Mouse (Mus musculus): ENCODE measurements around the gene Sema4d. TPM values are rescaled to one million over a fixed set of nuclear protein-coding genes. Genes with fewer than 3 reads are reported as not detected.
A peak's percentile ranks its signal among the peaks of the same experiment; 100 is the strongest.

The Sema4d gene
- polyA plus RNA-seq, 1 experiment from 2014 or later, result 7.0 TPM

DNA sequence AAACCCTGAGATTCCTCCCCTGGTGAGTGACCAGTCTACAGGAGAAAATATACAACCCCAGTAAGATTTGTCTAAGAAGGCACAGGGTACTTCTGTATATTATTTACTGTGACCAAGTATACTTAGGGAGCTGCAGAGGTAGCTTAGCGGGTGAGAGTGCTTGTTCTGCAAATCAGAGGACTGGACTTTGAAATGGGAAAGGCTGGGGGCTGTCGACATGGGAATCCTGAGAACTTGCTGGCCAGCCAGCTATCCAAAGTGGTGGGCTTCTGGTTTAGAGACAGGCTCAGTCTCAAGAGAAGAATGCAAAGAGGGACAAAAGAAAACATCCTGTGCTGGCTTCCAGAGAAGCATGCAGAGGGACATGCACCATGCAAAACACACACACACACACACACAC, 5.7 kb downstream of the Sema4d start:
- 45% methylated on average over 2 of the region's 2 CpGs for WGBS
- Histone ChIP-seq H3K27me3 (replicated peaks) (peaks cover 4% of the 10 kb centered on the region; the same call in 1 of the 2 replicates), H3K4me2 (replicated peaks) (no peak overlapping the region), H3K27ac (no peak overlapping the region), H3K4me3 (replicated peaks) (no peak overlapping the region), H3K36me3 (no peaks in the 10 kb centered on the region), H3K9ac (no peak overlapping the region), H3K9me3 (no peaks in the 10 kb centered on the region), H3K4me1 (replicated peaks) (peaks cover 17% of the 10 kb centered on the region; the same call in 1 of the 2 replicates)
- ATAC-seq, result no peak

GRCm38 (mm10) chr13:51786616-51787015, 6.9 kb downstream of the Sema4d start:
- WGBS, result 84% methylated on average over 4 of the region's 4 CpGs
- ATAC-seq, result no peak
- H3K36me3 ChIP-seq, result no peaks in the 10 kb centered on the region
- no peaks in the 10 kb centered on the region; the same call in 1 of the 2 replicates for H3K27me3 ChIP-seq (replicated peaks)
- H3K4me2 ChIP-seq (replicated peaks), result no peak overlapping the region
- no peak overlapping the region for H3K27ac ChIP-seq
- no peak overlapping the region for H3K9ac ChIP-seq
- no peak overlapping the region for H3K4me3 ChIP-seq (replicated peaks)
- no peaks in the 10 kb centered on the region for H3K9me3 ChIP-seq
- H3K4me1 ChIP-seq (replicated peaks), result 0 out of 2 replicates have a peak, but pooled peaks cover 6% of the 10 kb centered on the region

DNA sequence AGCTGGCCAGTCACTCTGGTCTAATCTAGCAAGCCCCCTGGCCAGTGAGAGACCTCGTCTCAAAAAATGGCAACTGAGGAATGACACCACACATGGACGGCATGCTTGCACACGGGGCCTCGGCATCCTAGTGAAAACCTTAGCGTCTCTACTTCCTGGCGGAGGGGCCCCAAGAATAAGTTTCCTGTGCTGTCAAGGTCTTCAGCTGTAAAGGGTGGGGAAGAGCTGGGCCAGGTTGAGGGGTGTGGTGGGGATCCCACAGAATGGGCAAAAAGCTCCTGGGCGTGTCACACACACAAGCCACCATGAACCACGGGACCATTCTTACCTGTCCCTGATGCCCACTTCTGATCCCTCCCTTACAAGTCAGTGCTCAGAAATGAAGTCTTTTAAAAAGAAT, 9.1 kb downstream of the Sema4d start:
- Histone ChIP-seq H3K4me2 (replicated peaks) (no peak overlapping the region), H3K9me3 (no peaks in the 10 kb centered on the region), H3K27me3 (replicated peaks) (no peaks in the 10 kb centered on the region), H3K9ac (no peak overlapping the region), H3K4me3 (replicated peaks) (no peak overlapping the region), H3K27ac (no peak overlapping the region), H3K4me1 (replicated peaks) (peaks cover 2% of the 10 kb centered on the region; the same call in 1 of the 2 replicates), H3K36me3 (no peaks in the 10 kb centered on the region)
- WGBS, result 87% methylated on average over 8 of the region's 8 CpGs
- ATAC-seq, result no peak

DNA sequence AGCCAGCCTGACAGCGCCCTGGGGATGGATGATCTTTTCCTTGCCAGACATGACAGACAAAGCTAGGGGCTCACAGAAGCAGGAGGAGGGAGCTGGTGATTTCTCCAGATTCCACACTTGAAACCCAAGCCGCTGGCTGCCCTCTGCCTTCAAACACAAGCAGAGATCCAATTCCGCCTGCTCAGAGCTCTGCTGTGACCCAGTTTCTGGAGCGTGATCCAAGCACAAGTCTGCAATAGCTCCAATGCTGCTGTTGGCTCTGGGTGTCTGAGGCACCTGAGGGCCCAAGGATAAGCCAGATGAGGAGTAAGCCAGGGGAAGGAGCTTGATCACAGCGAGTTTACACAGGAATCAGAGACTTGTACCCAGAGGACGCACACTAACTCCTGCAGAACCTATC, 9.7 kb downstream of the Sema4d start:
- no peaks in the 10 kb centered on the region for H3K9me3 ChIP-seq
- WGBS, result 76% methylated on average over 6 of the region's 6 CpGs
- H3K4me1 ChIP-seq (replicated peaks), result peaks cover 4% of the 10 kb centered on the region; the same call in 1 of the 2 replicates
- no peaks in the 10 kb centered on the region for H3K27me3 ChIP-seq (replicated peaks)
- no peak overlapping the region for H3K9ac ChIP-seq
- H3K4me2 ChIP-seq (replicated peaks), result no peak overlapping the region
- ATAC-seq, result no peak
- no peak overlapping the region for H3K27ac ChIP-seq
- H3K4me3 ChIP-seq (replicated peaks), result no peak overlapping the region
- no peaks in the 10 kb centered on the region for H3K36me3 ChIP-seq

DNA sequence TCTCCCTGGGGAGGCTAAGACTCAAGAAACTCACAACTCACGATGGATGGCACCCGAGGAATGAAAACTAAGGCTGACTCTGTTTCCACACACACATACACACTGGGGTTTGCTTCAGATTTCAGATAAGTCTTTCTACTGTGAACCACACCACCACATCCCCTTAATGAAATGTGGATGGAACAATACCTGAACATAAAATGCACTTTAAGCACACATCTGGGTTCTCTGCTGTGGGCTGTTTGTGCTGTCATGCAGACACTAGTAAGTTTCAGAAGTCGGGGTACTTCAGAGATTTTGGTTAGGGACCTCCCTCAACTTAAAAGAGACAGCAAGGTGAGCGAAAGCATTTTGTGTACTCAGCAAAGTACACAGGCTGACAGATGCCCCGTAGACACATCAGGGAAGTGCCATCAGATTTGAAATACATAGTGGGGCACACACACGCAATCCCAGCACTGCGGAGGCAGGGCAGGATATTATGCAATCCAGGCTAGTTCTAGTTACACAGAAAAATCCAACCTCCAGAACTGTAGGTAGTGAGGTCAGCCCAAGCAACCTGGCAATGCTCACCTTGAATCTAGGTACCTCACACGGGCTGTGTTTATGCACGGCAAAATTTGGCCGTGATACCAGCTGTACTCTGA, 12.9 kb downstream of the Sema4d start:
- Histone ChIP-seq H3K9ac (no peak overlapping the region), H3K4me3 (replicated peaks) (no peak overlapping the region), H3K9me3 (no peaks in the 10 kb centered on the region), H3K27ac (no peak overlapping the region), H3K27me3 (replicated peaks) (no peaks in the 10 kb centered on the region), H3K36me3 (no peaks in the 10 kb centered on the region), H3K4me1 (replicated peaks) (peaks cover 10% of the 10 kb centered on the region; the same call in 1 of the 2 replicates), H3K4me2 (replicated peaks) (no peak overlapping the region)
- 78% methylated on average over 10 of the region's 10 CpGs for WGBS
- ATAC-seq, result no peak

DNA sequence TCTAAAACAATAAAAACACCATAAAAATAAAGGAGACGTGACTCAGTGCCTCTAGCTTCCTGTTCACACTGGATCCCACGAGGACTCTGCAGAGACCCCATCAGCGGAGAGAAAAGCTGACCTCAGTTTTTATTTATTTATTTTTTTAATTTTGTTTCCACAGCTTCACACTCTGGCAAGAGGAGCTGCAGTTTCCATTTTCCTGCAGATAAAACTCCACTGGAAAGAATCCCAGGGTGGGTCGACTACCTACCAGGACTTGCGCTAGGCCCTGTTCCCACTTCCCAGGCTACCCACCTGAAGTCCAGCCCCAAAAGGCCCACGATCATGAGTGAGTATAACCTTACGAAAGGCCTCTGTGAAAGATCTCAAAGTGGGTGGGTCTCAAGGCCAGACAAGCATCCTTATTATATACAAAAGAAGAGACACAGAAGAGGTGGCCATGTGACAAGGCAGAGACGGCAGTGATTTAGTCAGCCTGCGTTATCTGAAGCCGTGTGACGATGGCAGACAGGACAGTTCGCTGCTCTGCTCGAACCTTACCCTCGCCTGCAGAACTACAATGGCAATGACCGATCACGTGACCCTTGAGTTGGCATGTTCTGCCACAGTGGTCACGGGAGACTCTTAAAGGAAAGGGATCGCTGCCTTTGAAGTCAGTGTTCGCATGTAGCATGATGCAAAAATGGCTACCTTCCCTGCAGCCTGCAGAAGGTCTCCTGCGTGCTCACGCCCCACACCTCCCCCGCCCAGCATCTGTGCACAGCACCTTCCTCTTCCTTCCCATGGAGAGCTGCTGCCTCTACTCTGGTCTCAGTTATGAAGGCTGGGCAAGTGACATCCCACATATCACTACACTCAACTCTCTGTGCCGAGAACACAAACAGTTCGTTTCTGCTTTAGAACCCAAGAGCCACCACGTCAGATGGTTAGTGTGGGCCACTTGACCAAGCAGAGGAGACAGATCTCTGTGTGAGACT, 14.3 kb downstream of the Sema4d start:
- WGBS, result 77% methylated on average over 25 of the region's 25 CpGs
- H3K4me2 ChIP-seq (replicated peaks), result no peak overlapping the region
- H3K36me3 ChIP-seq, result no peaks in the 10 kb centered on the region
- no peaks in the 10 kb centered on the region for H3K9me3 ChIP-seq
- H3K4me3 ChIP-seq (replicated peaks), result no peak overlapping the region
- H3K27me3 ChIP-seq (replicated peaks), result no peaks in the 10 kb centered on the region
- peaks cover 10% of the 10 kb centered on the region; the same call in 1 of the 2 replicates for H3K4me1 ChIP-seq (replicated peaks)
- no peak overlapping the region for H3K9ac ChIP-seq
- no peak for ATAC-seq
- H3K27ac ChIP-seq, result no peak overlapping the region

GRCm38 (mm10) chr13:51778351-51778982, 15.1 kb downstream of the Sema4d start:
- no peak for ATAC-seq
- Histone ChIP-seq H3K27ac (no peak overlapping the region), H3K9me3 (no peaks in the 10 kb centered on the region), H3K36me3 (no peaks in the 10 kb centered on the region), H3K4me1 (replicated peaks) (peaks cover 10% of the 10 kb centered on the region; the same call in 1 of the 2 replicates), H3K4me3 (replicated peaks) (no peak overlapping the region), H3K4me2 (replicated peaks) (no peak overlapping the region), H3K27me3 (replicated peaks) (no peaks in the 10 kb centered on the region), H3K9ac (no peak overlapping the region)
- WGBS, result 93% methylated on average over 11 of the region's 11 CpGs

- Histone ChIP-seq H3K9ac (no peak overlapping the region), H3K36me3 (no peaks in the 10 kb centered on the region), H3K27ac (no peak overlapping the region), H3K4me3 (replicated peaks) (no peak overlapping the region), H3K4me2 (replicated peaks) (no peak overlapping the region), H3K4me1 (replicated peaks) (peaks cover 10% of the 10 kb centered on the region; the same call in 1 of the 2 replicates), H3K9me3 (no peaks in the 10 kb centered on the region), H3K27me3 (replicated peaks) (no peaks in the 10 kb centered on the region)
- peak; percentile 27; the same call in 1 of the 2 replicates for ATAC-seq
- WGBS, result 65% methylated on average over 6 of the region's 6 CpGs
Observed at GRCm38 (mm10) chr13:51777738-51778274, 15.7 kb downstream of the Sema4d start.

DNA sequence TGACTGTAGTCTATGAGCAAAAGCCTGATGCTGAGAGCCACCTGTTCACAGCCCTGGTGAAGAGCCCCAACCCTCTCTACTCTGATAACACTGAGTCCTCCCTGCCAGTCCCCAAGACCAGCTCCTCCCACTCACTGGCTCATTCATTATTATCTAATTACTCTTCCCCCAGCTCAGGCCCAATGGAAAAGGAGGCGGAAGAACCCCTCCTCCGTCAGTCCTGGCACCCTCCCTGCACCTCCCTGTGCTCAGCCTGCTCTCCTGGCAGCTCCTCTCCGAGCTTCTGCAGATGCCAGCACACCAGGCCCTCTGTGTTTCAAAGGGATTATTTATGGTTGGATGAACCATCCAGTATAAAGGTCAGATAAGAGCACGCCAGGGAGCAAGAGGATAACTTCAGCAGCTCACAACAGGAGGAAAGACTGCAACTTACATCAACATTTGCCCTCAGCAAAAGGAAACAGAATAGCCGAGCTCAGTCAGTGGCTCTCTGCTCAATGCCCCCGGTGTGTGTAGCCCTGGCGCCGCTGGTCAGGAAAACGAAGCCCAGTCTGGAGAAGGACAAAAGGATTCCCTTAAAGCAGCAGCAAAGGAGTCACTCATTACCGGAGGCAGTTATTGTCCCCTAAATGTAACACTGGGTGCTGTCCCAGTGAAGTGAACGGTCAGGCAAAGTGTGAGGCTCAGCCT, 16.4 kb downstream of the Sema4d start:
- Histone ChIP-seq H3K4me1 (replicated peaks) (peaks cover 10% of the 10 kb centered on the region; the same call in 1 of the 2 replicates), H3K36me3 (no peaks in the 10 kb centered on the region), H3K4me2 (replicated peaks) (no peak overlapping the region), H3K9me3 (no peaks in the 10 kb centered on the region), H3K27me3 (replicated peaks) (no peaks in the 10 kb centered on the region), H3K9ac (no peak overlapping the region), H3K27ac (no peak overlapping the region; the same call in 1 of the 2 replicates), H3K4me3 (replicated peaks) (no peak overlapping the region)
- peak; percentile 86 for ATAC-seq
- WGBS, result 35% methylated on average over 11 of the region's 11 CpGs

GRCm38 (mm10) chr13:51776160-51776737, 17.3 kb downstream of the Sema4d start:
- no peak overlapping the region for H3K9ac ChIP-seq
- H3K36me3 ChIP-seq, result no peaks in the 10 kb centered on the region
- no peak overlapping the region for H3K4me3 ChIP-seq (replicated peaks)
- no peaks in the 10 kb centered on the region for H3K9me3 ChIP-seq
- 84% methylated on average over 6 of the region's 6 CpGs for WGBS
- H3K4me2 ChIP-seq (replicated peaks), result no peak overlapping the region
- no peak for ATAC-seq
- H3K27ac ChIP-seq, result no peak overlapping the region
- H3K27me3 ChIP-seq (replicated peaks), result no peaks in the 10 kb centered on the region
- H3K4me1 ChIP-seq (replicated peaks), result peaks cover 10% of the 10 kb centered on the region; the same call in 1 of the 2 replicates

DNA sequence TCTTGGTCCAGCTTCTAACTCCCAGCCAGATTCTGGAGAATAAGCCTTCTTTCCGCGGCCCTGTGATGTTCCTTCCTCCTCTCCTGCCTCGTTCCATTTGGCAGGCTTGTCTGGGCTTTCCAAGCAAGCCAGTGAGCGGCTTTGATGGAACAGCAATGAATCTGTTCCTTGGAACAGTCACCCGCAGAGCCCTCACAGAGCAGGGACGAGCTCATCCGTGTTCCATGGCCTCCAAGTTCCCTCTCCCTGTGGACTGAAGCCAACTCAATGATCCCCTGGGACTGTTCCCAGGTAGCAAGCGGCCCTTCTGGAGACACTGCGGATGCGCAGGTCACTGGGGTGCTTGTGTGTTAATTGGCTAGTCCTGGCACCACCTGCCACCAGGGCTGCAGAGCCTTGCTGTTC, 21.7 kb downstream of the Sema4d start:
- no peak overlapping the region for H3K27ac ChIP-seq
- no peak overlapping the region for H3K4me3 ChIP-seq (replicated peaks)
- H3K36me3 ChIP-seq, result no peaks in the 10 kb centered on the region
- no peaks in the 10 kb centered on the region for H3K27me3 ChIP-seq (replicated peaks)
- ATAC-seq, result no peak
- WGBS, result 81% methylated on average over 10 of the region's 10 CpGs
- H3K4me1 ChIP-seq (replicated peaks), result 0 out of 2 replicates have a peak, but pooled peaks cover under 1% of the 10 kb centered on the region
- no peak overlapping the region for H3K9ac ChIP-seq
- no peaks in the 10 kb centered on the region for H3K9me3 ChIP-seq
- H3K4me2 ChIP-seq (replicated peaks), result no peak overlapping the region
